Mouse (Mus musculus): ENCODE measurements around the gene Fgfr4. TPM values are rescaled to one million over a fixed set of nuclear protein-coding genes. Genes with fewer than 3 reads are reported as not detected.
A peak's percentile ranks its signal among the peaks of the same experiment; 100 is the strongest.

The Fgfr4 gene
- total and polyA plus RNA-seq, 3 experiments: 0.05 TPM; not detected in 2

- peaks cover 48% of the 10 kb centered on the region for H3K36me3 ChIP-seq (replicated peaks)
- TF ChIP-seq TAL1 (conservative IDR thresholded peaks at IDR 0.05; ENCODE audit: low read depth, low read length) (no peak), CTCF (IDR thresholded peaks at IDR 0.05; ENCODE audit: low read depth, low read length) (no peak), GATA1 (IDR thresholded peaks at IDR 0.05; ENCODE audit: borderline replicate concordance, low read length) (no peak), GATA2 (IDR thresholded peaks at IDR 0.05; ENCODE audit: borderline replicate concordance, low read depth, low read length) (no peak), POLR2AphosphoS5 (IDR thresholded peaks at IDR 0.05; ENCODE audit: insufficient replicate concordance, low read depth, low read length) (no peak)
Observed at GRCm38 (mm10) chr13:55107694-55108093, 44.7 kb upstream of the Fgfr4 start.

GRCm38 (mm10) chr13:55114375-55114774 lies 38.1 kb upstream of the Fgfr4 start:
- H3K36me3 ChIP-seq (replicated peaks): peaks cover 89% of the 10 kb centered on the region

More at GRCm38 (mm10) chr13:55107694-55108093, 44.7 kb upstream of the Fgfr4 start:
- H3K27me3 ChIP-seq (ENCODE audit: insufficient read depth, low read length): no peaks in the 10 kb centered on the region
- no peaks in the 10 kb centered on the region for H3K9me3 ChIP-seq (replicated peaks)
- DNase-seq (ENCODE audit: low spot score): no peak
- no peak overlapping the region for H3K4me3 ChIP-seq (ENCODE audit: low read depth, low read length)
- peaks cover 31% of the 10 kb centered on the region for H3K4me1 ChIP-seq (ENCODE audit: insufficient read depth, low read depth, low read length)
- no peak for ATAC-seq (ENCODE audit: extremely low read depth, insufficient number of reproducible peaks, low FRiP score, poor library complexity, severe bottlenecking)

GRCm38 (mm10) chr13:55124903-55125302 lies 27.5 kb upstream of the Fgfr4 start:
- DNase-seq (ENCODE audit: low spot score) (no peak), ATAC-seq (ENCODE audit: extremely low read depth, insufficient number of reproducible peaks, low FRiP score, poor library complexity, severe bottlenecking) (no peak)
- H3K36me3 ChIP-seq (replicated peaks): peaks cover 88% of the 10 kb centered on the region
- no peak overlapping the region for H3K4me3 ChIP-seq (ENCODE audit: low read depth, low read length)
- TF ChIP-seq GATA2 (IDR thresholded peaks at IDR 0.05; ENCODE audit: borderline replicate concordance, low read depth, low read length): no peak
- no peaks in the 10 kb centered on the region for H3K9me3 ChIP-seq (replicated peaks)
- H3K27me3 ChIP-seq (ENCODE audit: insufficient read depth, low read length): no peaks in the 10 kb centered on the region
- H3K4me1 ChIP-seq (ENCODE audit: insufficient read depth, low read depth, low read length): no peaks in the 10 kb centered on the region

More at GRCm38 (mm10) chr13:55114375-55114774, 38.1 kb upstream of the Fgfr4 start:
- H3K27me3 ChIP-seq (ENCODE audit: insufficient read depth, low read length): no peaks in the 10 kb centered on the region
- H3K9me3 ChIP-seq (replicated peaks): no peaks in the 10 kb centered on the region
- DNase-seq (ENCODE audit: low spot score) (no peak), ATAC-seq (ENCODE audit: extremely low read depth, insufficient number of reproducible peaks, low FRiP score, poor library complexity, severe bottlenecking) (no peak)
- H3K4me1 ChIP-seq (ENCODE audit: insufficient read depth, low read depth, low read length): peaks cover 3% of the 10 kb centered on the region; the same call in 1 of the 2 replicates
- H3K4me3 ChIP-seq (ENCODE audit: low read depth, low read length): no peak overlapping the region
- no peak for TF ChIP-seq GATA2 (IDR thresholded peaks at IDR 0.05; ENCODE audit: borderline replicate concordance, low read depth, low read length)
- TF ChIP-seq CTCF (IDR thresholded peaks at IDR 0.05; ENCODE audit: low read depth, low read length): no peak
- TF ChIP-seq POLR2AphosphoS5 (IDR thresholded peaks at IDR 0.05; ENCODE audit: insufficient replicate concordance, low read depth, low read length): no peak
- TF ChIP-seq GATA1 (IDR thresholded peaks at IDR 0.05; ENCODE audit: borderline replicate concordance, low read length): no peak
- TF ChIP-seq TAL1 (conservative IDR thresholded peaks at IDR 0.05; ENCODE audit: low read depth, low read length): no peak

GRCm38 (mm10) chr13:55133448-55133847 lies 19.0 kb upstream of the Fgfr4 start, which contains the start of gene Gm17617:
Gm17617 (minus strand) TSS chr13:55133548.
- DNase-seq (ENCODE audit: low spot score) (no peak), ATAC-seq (ENCODE audit: extremely low read depth, insufficient number of reproducible peaks, low FRiP score, poor library complexity, severe bottlenecking) (no peak)
- no peaks in the 10 kb centered on the region for H3K27me3 ChIP-seq (ENCODE audit: insufficient read depth, low read length)
- peaks cover 61% of the 10 kb centered on the region for H3K36me3 ChIP-seq (replicated peaks)
- no peaks in the 10 kb centered on the region for H3K9me3 ChIP-seq (replicated peaks)
- no peaks in the 10 kb centered on the region for H3K4me1 ChIP-seq (ENCODE audit: insufficient read depth, low read depth, low read length)
- no peak within 1 kb of the TSS for H3K4me3 ChIP-seq (ENCODE audit: low read depth, low read length)
- TF ChIP-seq POLR2AphosphoS5 (IDR thresholded peaks at IDR 0.05; ENCODE audit: insufficient replicate concordance, low read depth, low read length): no peak
- no peak for TF ChIP-seq GATA2 (IDR thresholded peaks at IDR 0.05; ENCODE audit: borderline replicate concordance, low read depth, low read length)
- no peak for TF ChIP-seq TAL1 (conservative IDR thresholded peaks at IDR 0.05; ENCODE audit: low read depth, low read length)
- no peak for TF ChIP-seq CTCF (IDR thresholded peaks at IDR 0.05; ENCODE audit: low read depth, low read length)
- TF ChIP-seq GATA1 (IDR thresholded peaks at IDR 0.05; ENCODE audit: borderline replicate concordance, low read length): no peak

- peak; percentile 18 for DNase-seq (ENCODE audit: low spot score)
- Histone ChIP-seq H3K36me3 (replicated peaks) (peaks cover 43% of the 10 kb centered on the region), H3K27me3 (ENCODE audit: insufficient read depth, low read length) (no peaks in the 10 kb centered on the region), H3K4me1 (ENCODE audit: insufficient read depth, low read depth, low read length) (no peaks in the 10 kb centered on the region), H3K4me3 (ENCODE audit: low read depth, low read length) (no peak overlapping the region), H3K9me3 (replicated peaks) (no peaks in the 10 kb centered on the region)
- TF ChIP-seq TAL1 (conservative IDR thresholded peaks at IDR 0.05; ENCODE audit: low read depth, low read length): no peak
- no peak for TF ChIP-seq GATA2 (IDR thresholded peaks at IDR 0.05; ENCODE audit: borderline replicate concordance, low read depth, low read length)
- peak; percentile 58; the same call in 1 of the 2 replicates for TF ChIP-seq CTCF (IDR thresholded peaks at IDR 0.05; ENCODE audit: low read depth, low read length)
- ATAC-seq (ENCODE audit: extremely low read depth, insufficient number of reproducible peaks, low FRiP score, poor library complexity, severe bottlenecking): no peak
Observed at GRCm38 (mm10) chr13:55135382-55135781, 17.1 kb upstream of the Fgfr4 start.

GRCm38 (mm10) chr13:55140271-55140670 lies 12.2 kb upstream of the Fgfr4 start:
- TF ChIP-seq GATA2 (IDR thresholded peaks at IDR 0.05; ENCODE audit: borderline replicate concordance, low read depth, low read length) (no peak), POLR2AphosphoS5 (IDR thresholded peaks at IDR 0.05; ENCODE audit: insufficient replicate concordance, low read depth, low read length) (no peak), TAL1 (conservative IDR thresholded peaks at IDR 0.05; ENCODE audit: low read depth, low read length) (no peak), GATA1 (IDR thresholded peaks at IDR 0.05; ENCODE audit: borderline replicate concordance, low read length) (no peak), CTCF (IDR thresholded peaks at IDR 0.05; ENCODE audit: low read depth, low read length) (no peak)
- ATAC-seq (ENCODE audit: extremely low read depth, insufficient number of reproducible peaks, low FRiP score, poor library complexity, severe bottlenecking) (no peak), DNase-seq (ENCODE audit: low spot score) (no peak)
- H3K9me3 ChIP-seq (replicated peaks): no peaks in the 10 kb centered on the region
- peaks cover under 1% of the 10 kb centered on the region for H3K36me3 ChIP-seq (replicated peaks)
- peaks cover 24% of the 10 kb centered on the region for H3K27me3 ChIP-seq (ENCODE audit: insufficient read depth, low read length)
- H3K4me1 ChIP-seq (ENCODE audit: insufficient read depth, low read depth, low read length): no peaks in the 10 kb centered on the region
- H3K4me3 ChIP-seq (ENCODE audit: low read depth, low read length): no peak overlapping the region

GRCm38 (mm10) chr13:55153951-55154350 lies 1.5 kb downstream of the Fgfr4 start:
- ATAC-seq (ENCODE audit: extremely low read depth, insufficient number of reproducible peaks, low FRiP score, poor library complexity, severe bottlenecking): no peak
- peaks cover 37% of the 10 kb centered on the region for H3K27me3 ChIP-seq (ENCODE audit: insufficient read depth, low read length)
- TF ChIP-seq CTCF (IDR thresholded peaks at IDR 0.05; ENCODE audit: low read depth, low read length) (no peak), TAL1 (conservative IDR thresholded peaks at IDR 0.05; ENCODE audit: low read depth, low read length) (no peak), GATA1 (IDR thresholded peaks at IDR 0.05; ENCODE audit: borderline replicate concordance, low read length) (no peak), POLR2AphosphoS5 (IDR thresholded peaks at IDR 0.05; ENCODE audit: insufficient replicate concordance, low read depth, low read length) (no peak), GATA2 (IDR thresholded peaks at IDR 0.05; ENCODE audit: borderline replicate concordance, low read depth, low read length) (no peak)
- DNase-seq (ENCODE audit: low spot score): no peak
- H3K4me3 ChIP-seq (ENCODE audit: low read depth, low read length): no peak overlapping the region
- no peaks in the 10 kb centered on the region for H3K9me3 ChIP-seq (replicated peaks)
- H3K4me1 ChIP-seq (ENCODE audit: insufficient read depth, low read depth, low read length): no peaks in the 10 kb centered on the region; the same call in 1 of the 2 replicates
- H3K36me3 ChIP-seq (replicated peaks): no peaks in the 10 kb centered on the region

All from G1E (cell line).